ENCODE assay signal across 12 mouse cellular contexts in genomic region chr19:43927057-43927456, GRCm38 (mm10). TPM values are rescaled to one million over a fixed set of nuclear protein-coding genes. Genes with fewer than 3 reads are reported as not detected.
DNase-seq lines count a peak whose midpoint lies in the region; ATAC-seq and TF ChIP-seq lines count a peak whose summit lies in the region.
"Had no signal": no experiment of that assay in that cellular context is flagged by ENCODE, and none has a peak within 500 bp of the region (broad histone marks: within the 10 kb centered on the region; RNA-seq: fewer than 3 reads in every experiment).

No protein-coding gene starts in this region.

- intact Hi-C loops in heart, adult 2 months (cut with DNase I), result no loop called here

- peak overlapping the region; percentile 21; the same call in 1 of the 2 replicates for H3K4me2 ChIP-seq in intestine, postnatal 0 days (replicated peaks; ENCODE audit: low read depth)
- H3K4me2 ChIP-seq: embryonic facial prominence, embryonic 12.5 days; heart, embryonic 11.5 days; stomach, embryonic 15.5 days had no signal

- H3K27ac ChIP-seq in heart, adult 2 months, result no peak overlapping the region
- H3K27ac ChIP-seq in intestine, postnatal 0 days (ENCODE audit: low read depth, low read length), result no peak overlapping the region
- H3K27ac ChIP-seq in macrophage, result peak overlapping the region; percentile 8; the same call in 1 of the 2 replicates
- H3K27ac ChIP-seq: embryonic facial prominence, embryonic 12.5 days; kidney, postnatal 0 days; stomach, embryonic 15.5 days had no signal

- H3K9ac ChIP-seq in heart, adult 2 months (ENCODE audit: low read depth, low read length), result 0 out of 2 replicates have a peak overlapping the region, but pooled peaks have one; percentile 6
- H3K9ac ChIP-seq in intestine, postnatal 0 days (ENCODE audit: low read depth, low read length), result no peak overlapping the region
- H3K9ac ChIP-seq: embryonic facial prominence, embryonic 12.5 days; stomach, embryonic 15.5 days had no signal

- TF ChIP-seq POLR2A in heart, adult 2 months (IDR thresholded peaks at IDR 0.05; ENCODE audit: insufficient read depth, low read depth, low read length), result no peak

- WGBS in heart, adult 2 months, result 54% methylated on average over 10 of the region's 10 CpGs
- 61% methylated on average over 10 of the region's 10 CpGs for WGBS in intestine, postnatal 0 days
- WGBS in macrophage (ENCODE audit: missing documents), result 63% methylated on average over 10 of the region's 10 CpGs

- peaks cover 7% of the 10 kb centered on the region for H3K79me2 ChIP-seq in heart, adult 2 months (replicated peaks; ENCODE audit: control insufficient read depth, insufficient read depth, low read length)
- H3K79me2 ChIP-seq in macrophage (ENCODE audit: inconsistent target), result peaks cover 91% of the 10 kb centered on the region

- no peak for ATAC-seq in intestine, postnatal 0 days
- no peak for ATAC-seq in erythroid progenitor cell, adult 5-6 weeks (replicated peaks; ENCODE audit: low FRiP score, poor library complexity, severe bottlenecking)

- DNase-seq in heart, adult 2 months, result no peak
- no peak for DNase-seq in heart, adult 8-10 months (ENCODE audit: low spot score)
- DNase-seq in cerebellum, adult 11 months, result peak; percentile 52
- DNase-seq in adrenal gland, adult 18-20 months (ENCODE audit: low spot score in 2 of 2), result no peak
- DNase-seq in testis, postnatal 10 days (ENCODE audit: low spot score), result no peak

- no peaks in the 10 kb centered on the region for H3K36me3 ChIP-seq in heart, adult 2 months (ENCODE audit: control insufficient read depth, insufficient read depth, low read length)
- no peaks in the 10 kb centered on the region for H3K36me3 ChIP-seq in intestine, postnatal 0 days (ENCODE audit: control insufficient read depth, insufficient read depth)
- H3K36me3 ChIP-seq in macrophage (ENCODE audit: inconsistent target), result peaks cover 4% of the 10 kb centered on the region; the same call in 1 of the 2 replicates
- H3K36me3 ChIP-seq: embryonic facial prominence, embryonic 12.5 days; stomach, embryonic 15.5 days had no signal

- H3K27me3 ChIP-seq in heart, adult 2 months (ENCODE audit: control insufficient read depth, insufficient read depth, low read length), result no peaks in the 10 kb centered on the region
- H3K27me3 ChIP-seq in intestine, postnatal 0 days (replicated peaks; ENCODE audit: control insufficient read depth, insufficient read depth, low read length), result no peaks in the 10 kb centered on the region
- H3K27me3 ChIP-seq: embryonic facial prominence, embryonic 12.5 days; stomach, embryonic 15.5 days had no signal

- no peak overlapping the region for H3K4me3 ChIP-seq in heart, adult 2 months
- no peak overlapping the region for H3K4me3 ChIP-seq in intestine, postnatal 0 days (ENCODE audit: low read depth, low read length)
- H3K4me3 ChIP-seq in macrophage (ENCODE audit: inconsistent target), result no peak overlapping the region
- H3K4me3 ChIP-seq: embryonic facial prominence, embryonic 12.5 days; stomach, embryonic 15.5 days had no signal

- H3K4me1 ChIP-seq in heart, adult 2 months (ENCODE audit: control insufficient read depth, insufficient read depth, low read length), result peaks cover 5% of the 10 kb centered on the region
- no peaks in the 10 kb centered on the region for H3K4me1 ChIP-seq in intestine, postnatal 0 days (replicated peaks; ENCODE audit: control insufficient read depth, insufficient read depth, low read length)
- H3K4me1 ChIP-seq: embryonic facial prominence, embryonic 12.5 days had no signal

- no peak for TF ChIP-seq EP300 in heart, adult 2 months (IDR thresholded peaks at IDR 0.05; ENCODE audit: insufficient read depth, low read depth, low read length)

- no peak for TF ChIP-seq CTCF in heart, adult 2 months (IDR thresholded peaks at IDR 0.05)
- no peak for TF ChIP-seq CTCF in intestine, postnatal 0 days (IDR thresholded peaks at IDR 0.05; ENCODE audit: low read depth)

- no peaks in the 10 kb centered on the region for H3K9me3 ChIP-seq in intestine, postnatal 0 days (ENCODE audit: control insufficient read depth)
- H3K9me3 ChIP-seq: stomach, embryonic 15.5 days had no signal

RNA-seq across cellular contexts. Expression of gene Dnmbp, which starts 12.9 kb away (rescaled TPM):
- total RNA-seq in heart, adult 2 months (2021), result 1 to 10 TPM; 8.1 to 9.8 TPM
- 7.1 and 9.6 TPM in 2 replicates for polyA plus RNA-seq in heart, adult 2 months (2012; rRNA removed)
- total RNA-seq in heart, adult 8-10 months (2022), result 10 to 100 TPM in 1 of 4 experiments, 1 to 10 TPM in 3; 8.9 to 10.3 (median 9.2) TPM
- 21.4 TPM in 2 replicates for polyA plus RNA-seq in intestine, postnatal 0 days (2015; fragmentation: Nextera tagmentation; extraction: Ambion mirVana)
- total RNA-seq in macrophage (2018; cell fraction: chromatin; rRNA removed), result 10 to 100 TPM; 11.2 to 85.0 (median 41.0) TPM
- 10 to 100 TPM in 12 of 26 experiments, 1 to 10 TPM in 14; 2.1 to 18.6 (median 9.3) TPM for total RNA-seq in macrophage (2018; cell fraction: cytosol; rRNA removed)
- 10 to 100 TPM in 20 of 26 experiments, 1 to 10 TPM in 6; 5.9 to 56.9 (median 19.8) TPM for total RNA-seq in macrophage (2018; cell fraction: nucleus; rRNA removed)
- polyA plus RNA-seq in macrophage (2018), result 10.0 to 13.6 TPM (median 12.2 TPM) in 3 replicates
- 2.5 and 5.0 TPM in 2 replicates for total RNA-seq in erythroid progenitor cell, adult 5-6 weeks (2015; ENCODE audit: low replicate concordance)
- 1.5 and 2.3 TPM in 2 replicates for total RNA-seq in erythroid progenitor cell, adult 5-6 weeks (2017; ENCODE audit: low replicate concordance)
- 10 to 100 TPM; 12.1 to 13.5 TPM for total RNA-seq in adrenal gland, adult 18-20 months (2021)

RNA-seq across cellular contexts. Expression of gene Cpn1, which starts 59.3 kb away (rescaled TPM):
- under 1 TPM in 1 of 2 experiments, not detected in 1; 0.31 TPM for total RNA-seq in heart, adult 2 months (2021)
- 0.18 and 0.47 TPM in 2 replicates for polyA plus RNA-seq in heart, adult 2 months (2012; rRNA removed)
- under 1 TPM in 3 of 4 experiments, not detected in 1; 0.19 to 0.22 (median 0.19) TPM for total RNA-seq in heart, adult 8-10 months (2022)
- 14.3 and 18.7 TPM in 2 replicates for polyA plus RNA-seq in intestine, postnatal 0 days (2015; fragmentation: Nextera tagmentation; extraction: Ambion mirVana)
- under 1 TPM in 2 of 26 experiments, not detected in 24; 0.33 to 0.38 TPM for total RNA-seq in macrophage (2018; cell fraction: chromatin; rRNA removed)
- under 1 TPM in 18 of 26 experiments, not detected in 8; 0.05 to 0.31 (median 0.15) TPM for total RNA-seq in macrophage (2018; cell fraction: cytosol; rRNA removed)
- total RNA-seq in macrophage (2018; cell fraction: nucleus; rRNA removed), result under 1 TPM in 2 of 26 experiments, not detected in 24; 0.21 to 0.28 TPM
- polyA plus RNA-seq in macrophage (2018), result 0.11 TPM in 1 of 3 replicates, not detected in the others
- not detected in 2 replicates for total RNA-seq in erythroid progenitor cell, adult 5-6 weeks (2015; ENCODE audit: low replicate concordance)
- total RNA-seq in erythroid progenitor cell, adult 5-6 weeks (2017; ENCODE audit: low replicate concordance), result not detected in 2 replicates
- not detected for total RNA-seq in adrenal gland, adult 18-20 months (2021)
- polyA plus RNA-seq: embryonic facial prominence, embryonic 12.5 days had no signal
